Mouse (Mus musculus) stomach, embryonic 15.5 days (tissue): ENCODE measurements around the gene Nt5dc2. TPM values are rescaled to one million over a fixed set of nuclear protein-coding genes. Genes with fewer than 3 reads are reported as not detected.
A peak's percentile ranks its signal among the peaks of the same experiment; 100 is the strongest.

Source experiments
- ATAC-seq: fragments of 200-750 bp; cut with Nextera tagmentation; 2 replicates; pipeline ENCODE4 v1.8.0; 2017; ENCODE audit warnings: low read depth, moderate number of reproducible peaks, moderate TSS enrichment; ENCODE audit not compliant: insufficient read depth, low FRiP score
- H3K27ac ChIP-seq: fragments of 300-500 bp; sonication (generic); 2 replicates; pipeline ENCODE4 v1.5.1; 2015; ENCODE audit warnings: mild to moderate bottlenecking, inconsistent platforms
- H3K27me3 ChIP-seq: fragments of 300-500 bp; sonication (generic); replicated peaks from 2 replicates; pipeline ENCODE4 v1.6.1; 2015; ENCODE audit warnings: inconsistent platforms
- H3K36me3 ChIP-seq: fragments of 300-500 bp; sonication (generic); 2 replicates; pipeline ENCODE4 v1.6.1; 2015; ENCODE audit warnings: inconsistent platforms
- H3K4me1 ChIP-seq: fragments of 300-500 bp; sonication (generic); 2 replicates; pipeline ENCODE4 v1.6.1; 2015; ENCODE audit warnings: inconsistent platforms
- H3K4me2 ChIP-seq: fragments of 300-500 bp; sonication (generic); 2 replicates; pipeline ENCODE4 v1.6.1; 2015; ENCODE audit warnings: mild to moderate bottlenecking, inconsistent platforms
- H3K4me3 ChIP-seq: fragments of 300-500 bp; sonication (generic); replicated peaks from 2 replicates; pipeline ENCODE4 v1.5.1; 2015; ENCODE audit warnings: inconsistent platforms
- H3K9ac ChIP-seq: fragments of 300-500 bp; sonication (generic); 2 replicates; pipeline ENCODE4 v1.6.1; 2015; ENCODE audit warnings: inconsistent platforms
- H3K9me3 ChIP-seq: fragments of 300-500 bp; sonication (generic); 2 replicates; pipeline ENCODE4 v1.6.1; 2016; ENCODE audit warnings: inconsistent platforms
- WGBS: fragments of 180-500 bp; shearing (Covaris S2); methylation state at CpG from one replicate; pipeline ENCODE4 v1.1.7; 2015; 5-methylcytosine and 5-hydroxymethylcytosine counted together
- polyA plus RNA-seq: library from polyadenylated mRNA; unstranded; fragments of >200 nt; fragmentation: Nextera tagmentation; extraction: Ambion mirVana; gene quantifications from 2 replicates; pipeline ENCODE4 v1.2.1, GENCODE M21; 2015

The Nt5dc2 gene
- polyA plus RNA-seq, 1 experiment from 2014 or later: 372 TPM

DNA sequence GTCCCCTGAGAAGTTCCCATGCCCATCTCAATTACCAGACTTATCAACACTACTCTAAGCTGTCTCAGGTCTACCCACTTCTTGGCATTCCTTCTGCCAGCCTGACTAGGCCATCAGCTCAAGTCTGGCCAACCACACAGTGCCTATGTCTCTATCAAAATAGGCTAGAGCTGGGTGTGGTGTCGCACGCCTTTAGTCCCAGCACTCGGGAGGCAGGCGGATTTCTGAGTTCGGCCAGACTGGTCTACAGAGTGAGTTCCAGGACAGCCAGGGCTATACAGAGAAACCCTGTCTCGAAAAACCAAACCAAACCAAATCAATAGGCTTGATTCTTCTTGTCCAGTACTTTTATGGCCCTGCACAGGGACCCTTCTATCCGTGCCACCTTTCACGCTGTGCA lies 4.0 kb upstream of the Nt5dc2 start:
- H3K27ac ChIP-seq: no peak overlapping the region
- WGBS: 86% methylated on average over 8 of the region's 8 CpGs
- no peaks in the 10 kb centered on the region for H3K36me3 ChIP-seq
- ATAC-seq: no peak
- no peaks in the 10 kb centered on the region for H3K27me3 ChIP-seq
- peak overlapping the region; percentile 27; the same call in 1 of the 2 replicates for H3K4me2 ChIP-seq
- H3K4me3 ChIP-seq: 0 out of 2 replicates have a peak overlapping the region, but pooled peaks have one; percentile 8
- H3K9me3 ChIP-seq: no peaks in the 10 kb centered on the region
- H3K9ac ChIP-seq: no peak overlapping the region
- peaks cover 24% of the 10 kb centered on the region for H3K4me1 ChIP-seq

- peaks cover 38% of the 10 kb centered on the region for H3K4me1 ChIP-seq
- under 1% methylated on average over 23 of the region's 23 CpGs for WGBS
Observed at GRCm38 (mm10) chr14:31128101-31128825, 2.6 kb upstream of the Nt5dc2 start.

DNA sequence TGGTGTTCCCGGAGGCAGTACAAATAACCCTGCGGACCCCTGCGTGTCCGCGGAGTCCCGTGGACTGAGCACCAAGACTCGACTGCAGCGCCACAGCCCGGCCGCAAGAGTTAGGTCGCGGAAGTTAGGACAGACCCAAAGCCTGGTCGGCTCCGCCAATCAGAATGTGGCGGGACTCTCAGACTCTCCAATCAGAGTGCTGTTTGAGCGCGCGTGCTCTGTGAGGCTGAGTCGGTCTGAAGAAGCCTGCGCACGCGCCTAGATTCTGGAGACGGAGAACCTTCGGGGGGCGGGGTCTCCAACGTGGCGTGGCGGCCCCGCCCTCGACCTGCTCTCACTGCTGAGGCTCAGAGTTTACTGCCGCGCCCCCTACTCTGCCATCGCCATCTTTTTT lies 2.0 kb upstream of the Nt5dc2 start, which contains the start of gene Smim4:
TSS of gene Smim4 (minus strand) at position 131 of the 394 bp plus-strand sequence.
- no peaks in the 10 kb centered on the region for H3K27me3 ChIP-seq
- H3K4me2 ChIP-seq: peak within 1 kb of the TSS; percentile 91
- H3K27ac ChIP-seq: peak within 1 kb of the TSS; percentile 90
- no peaks in the 10 kb centered on the region for H3K36me3 ChIP-seq
- WGBS: under 1% methylated on average over 33 of the region's 33 CpGs
- peaks cover 44% of the 10 kb centered on the region for H3K4me1 ChIP-seq
- no peaks in the 10 kb centered on the region for H3K9me3 ChIP-seq
- H3K4me3 ChIP-seq: peak within 1 kb of the TSS; percentile 83
- H3K9ac ChIP-seq: peak within 1 kb of the TSS; percentile 82
- ATAC-seq: peak; percentile 94

More at GRCm38 (mm10) chr14:31128101-31128825, 2.6 kb upstream of the Nt5dc2 start:
- Histone ChIP-seq H3K36me3 (no peaks in the 10 kb centered on the region), H3K9ac (peak overlapping the region; percentile 82), H3K4me3 (peak overlapping the region; percentile 83), H3K4me2 (peak overlapping the region; percentile 91), H3K27ac (peak overlapping the region; percentile 90), H3K27me3 (no peaks in the 10 kb centered on the region), H3K9me3 (no peaks in the 10 kb centered on the region)
- ATAC-seq: no peak

DNA sequence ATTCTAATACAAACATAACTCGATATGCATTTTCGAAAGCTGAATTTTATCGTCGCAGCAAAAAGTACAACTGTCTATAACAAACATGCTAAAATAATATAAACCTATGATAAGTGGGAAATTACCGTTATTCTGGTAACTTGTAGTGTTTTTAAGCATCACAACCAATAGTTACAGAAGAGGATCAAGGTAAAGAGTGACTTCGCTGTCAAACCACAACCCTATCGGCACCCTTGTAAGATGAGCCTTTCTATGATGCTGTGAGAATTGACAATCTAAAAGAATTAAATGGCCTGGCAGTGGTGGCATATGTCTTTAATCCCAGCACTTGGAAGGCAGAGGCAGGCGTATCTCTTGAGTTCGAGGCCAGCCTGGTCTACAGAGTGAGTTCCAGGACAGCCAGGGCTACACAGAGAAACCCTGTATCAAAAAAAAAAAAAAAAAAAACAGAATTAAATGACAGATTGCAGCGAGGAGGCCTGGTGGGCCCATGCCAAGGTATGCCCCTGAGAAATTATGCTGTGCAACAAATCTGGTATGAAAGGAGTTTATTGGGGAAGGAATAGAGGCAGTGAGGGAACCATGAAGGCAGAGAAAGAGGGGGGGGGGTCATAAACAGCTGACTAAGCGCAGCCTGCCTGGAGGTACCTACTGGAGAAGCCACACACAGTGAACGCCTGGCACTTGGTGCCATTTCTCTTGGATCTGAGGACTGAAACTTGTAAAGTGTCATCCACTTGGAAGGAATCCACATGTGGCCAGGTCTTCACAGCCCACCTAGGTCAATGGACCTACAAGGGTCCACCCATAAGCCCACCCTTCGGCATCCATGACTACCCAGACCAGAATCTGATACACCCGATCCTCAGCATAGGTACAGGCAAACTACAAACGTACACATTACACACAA lies 1.3 kb upstream of the Nt5dc2 start:
- peak overlapping the region; percentile 83 for H3K4me3 ChIP-seq
- peaks cover 51% of the 10 kb centered on the region for H3K4me1 ChIP-seq
- peak overlapping the region; percentile 89 for H3K27ac ChIP-seq
- peak overlapping the region; percentile 75 for H3K4me2 ChIP-seq
- no peak overlapping the region for H3K9ac ChIP-seq
- no peaks in the 10 kb centered on the region for H3K27me3 ChIP-seq
- H3K9me3 ChIP-seq: no peaks in the 10 kb centered on the region
- H3K36me3 ChIP-seq: 0 out of 2 replicates have a peak, but pooled peaks cover 4% of the 10 kb centered on the region
- 60% methylated on average over 15 of the region's 15 CpGs for WGBS
- no peak for ATAC-seq

DNA sequence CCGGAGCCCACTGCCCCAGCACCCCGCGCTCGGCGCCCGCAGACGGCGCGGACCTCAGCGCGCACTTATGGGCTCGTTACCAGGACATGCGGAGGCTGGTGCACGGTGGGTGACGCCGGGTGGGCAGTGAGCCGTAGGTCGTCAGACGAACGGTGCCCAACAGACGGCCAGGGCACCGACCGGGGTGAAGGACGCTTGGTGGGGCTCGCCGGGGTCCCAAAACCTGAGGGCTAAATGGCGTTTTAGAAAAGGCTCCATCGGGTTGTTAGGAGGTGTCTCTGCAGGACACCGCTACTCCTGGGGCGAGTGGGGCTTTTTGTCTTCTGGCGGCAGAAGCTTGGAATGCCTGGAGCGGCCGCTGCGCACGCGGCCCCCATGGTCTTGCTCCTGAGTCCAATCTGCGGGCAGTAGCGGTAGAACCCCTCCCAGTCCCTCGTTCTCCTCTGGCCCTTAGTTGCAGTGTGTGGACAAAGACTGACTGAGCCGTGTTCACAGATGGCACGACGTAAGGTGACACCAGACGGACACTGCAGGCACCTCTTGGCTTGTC lies 494 bp downstream of the Nt5dc2 start:
- no peaks in the 10 kb centered on the region for H3K27me3 ChIP-seq
- ATAC-seq: no peak
- H3K27ac ChIP-seq: peak overlapping the region; percentile 89
- H3K9me3 ChIP-seq: no peaks in the 10 kb centered on the region
- WGBS: under 1% methylated on average over 43 of the region's 43 CpGs
- H3K4me1 ChIP-seq: peaks cover 48% of the 10 kb centered on the region
- peak overlapping the region; percentile 94 for H3K9ac ChIP-seq
- H3K36me3 ChIP-seq: peaks cover 21% of the 10 kb centered on the region
- peak overlapping the region; percentile 91 for H3K4me3 ChIP-seq
- H3K4me2 ChIP-seq: peak overlapping the region; percentile 75

- Histone ChIP-seq H3K27ac (peak overlapping the region; percentile 89), H3K4me3 (peak overlapping the region; percentile 91), H3K4me2 (peak overlapping the region; percentile 75), H3K9ac (peak overlapping the region; percentile 94), H3K27me3 (no peaks in the 10 kb centered on the region), H3K9me3 (no peaks in the 10 kb centered on the region), H3K36me3 (peaks cover 28% of the 10 kb centered on the region), H3K4me1 (peaks cover 47% of the 10 kb centered on the region)
- ATAC-seq: no peak
- 7% methylated on average over 6 of the region's 6 CpGs for WGBS
Observed at GRCm38 (mm10) chr14:31132031-31132430, 1.2 kb downstream of the Nt5dc2 start.

DNA sequence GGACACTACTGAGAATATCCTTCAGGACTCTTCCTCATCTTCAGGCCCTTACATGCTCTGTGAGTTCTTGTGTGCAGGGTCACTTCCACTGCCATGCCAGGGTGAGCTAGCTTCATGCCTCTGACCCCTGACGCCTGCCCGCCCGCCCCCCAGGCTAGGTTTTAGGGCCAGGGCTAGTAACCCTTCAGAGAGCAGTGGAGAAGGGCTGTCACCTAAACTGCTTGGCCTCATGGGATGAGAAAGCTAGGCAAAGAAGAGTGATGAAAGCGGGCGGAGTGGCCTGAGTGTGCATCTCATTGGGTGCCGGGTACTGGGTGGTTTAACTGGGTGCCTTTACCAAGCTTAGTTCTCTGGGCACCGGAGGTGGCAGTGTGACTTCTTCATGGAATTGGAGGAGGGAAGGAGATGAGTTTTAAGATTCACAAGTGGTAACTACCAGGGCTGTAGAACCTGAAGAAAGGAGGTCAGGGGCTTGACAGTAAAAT lies 1.7 kb downstream of the Nt5dc2 start:
- H3K36me3 ChIP-seq: peaks cover 33% of the 10 kb centered on the region
- no peaks in the 10 kb centered on the region for H3K27me3 ChIP-seq
- H3K9ac ChIP-seq: no peak overlapping the region; the same call in 1 of the 2 replicates
- no peak for ATAC-seq
- peaks cover 43% of the 10 kb centered on the region for H3K4me1 ChIP-seq
- H3K27ac ChIP-seq: peak overlapping the region; percentile 89
- H3K4me2 ChIP-seq: peak overlapping the region; percentile 75
- no peaks in the 10 kb centered on the region for H3K9me3 ChIP-seq
- whole genome bisulfite sequencing: 75% methylated on average over 7 of the region's 7 CpGs
- peak overlapping the region; percentile 91 for H3K4me3 ChIP-seq

GRCm38 (mm10) chr14:31133023-31133665 lies 2.3 kb downstream of the Nt5dc2 start:
- H3K4me1 ChIP-seq: peaks cover 43% of the 10 kb centered on the region

DNA sequence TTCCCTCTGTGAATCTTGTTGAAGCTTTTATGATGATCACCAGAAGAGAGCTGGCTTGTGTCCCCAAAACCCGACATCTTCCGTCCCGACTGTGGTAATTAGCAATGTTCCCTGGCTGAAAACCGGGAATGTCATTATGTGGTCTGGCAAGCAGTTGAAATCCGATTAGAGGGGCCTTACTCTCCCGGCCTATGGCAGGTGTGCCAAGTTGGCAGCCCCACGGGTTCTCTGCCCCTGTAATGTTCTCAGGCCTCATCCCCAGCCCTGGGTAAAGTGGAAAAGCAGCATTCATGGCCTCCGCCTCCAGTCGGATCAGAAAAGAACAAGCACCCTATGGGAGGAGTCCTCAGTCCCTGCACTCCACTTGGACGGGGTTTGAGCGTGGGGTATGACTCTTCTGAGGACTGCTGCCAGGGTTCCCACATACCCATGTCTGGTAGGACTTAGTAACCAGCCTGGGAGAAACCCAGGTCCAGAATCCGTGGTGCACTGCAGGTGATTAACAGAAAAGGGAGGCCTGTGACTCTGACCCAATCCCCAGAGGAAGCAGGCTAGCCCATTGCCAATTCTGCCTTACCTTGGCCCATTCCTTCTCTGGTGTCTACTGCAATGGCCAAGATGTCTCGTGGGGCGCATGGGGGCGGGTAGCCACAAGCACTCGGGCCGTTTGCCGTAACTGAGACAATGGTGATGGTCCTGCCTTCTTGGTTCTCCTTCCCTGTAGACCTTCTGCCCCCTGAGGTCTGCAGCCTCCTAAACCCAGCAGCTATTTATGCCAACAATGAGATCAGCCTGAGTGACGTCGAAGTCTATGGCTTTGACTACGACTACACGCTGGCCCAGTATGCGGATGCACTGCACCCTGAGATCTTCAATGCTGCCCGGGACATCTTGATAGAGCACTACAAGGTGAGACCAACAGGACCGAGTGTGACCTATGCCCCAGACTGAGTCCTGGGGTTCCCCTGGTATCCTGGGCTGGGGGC lies 3.5 kb downstream of the Nt5dc2 start:
- peak overlapping the region; percentile 89 for H3K27ac ChIP-seq

More at GRCm38 (mm10) chr14:31133023-31133665, 2.3 kb downstream of the Nt5dc2 start:
- Histone ChIP-seq H3K4me2 (peak overlapping the region; percentile 75), H3K9me3 (no peaks in the 10 kb centered on the region), H3K36me3 (peaks cover 36% of the 10 kb centered on the region), H3K9ac (no peak overlapping the region), H3K27me3 (no peaks in the 10 kb centered on the region), H3K4me3 (peak overlapping the region; percentile 91; the same call in 1 of the 2 replicates), H3K27ac (peak overlapping the region; percentile 89)
- peak; percentile 62 for ATAC-seq
- WGBS: 36% methylated on average over 11 of the region's 11 CpGs

More for the DNA sequence above, 3.5 kb downstream of the Nt5dc2 start:
- 82% methylated on average over 25 of the region's 25 CpGs for WGBS
- no peak overlapping the region for H3K4me3 ChIP-seq
- H3K4me1 ChIP-seq: peaks cover 43% of the 10 kb centered on the region
- no peak overlapping the region for H3K9ac ChIP-seq
- H3K9me3 ChIP-seq: no peaks in the 10 kb centered on the region
- H3K4me2 ChIP-seq: peak overlapping the region; percentile 75
- H3K36me3 ChIP-seq: peaks cover 47% of the 10 kb centered on the region
- no peak for ATAC-seq
- no peaks in the 10 kb centered on the region for H3K27me3 ChIP-seq
